Mouse (Mus musculus): ENCODE measurements around the gene Gltp.

Gltp gene

GRCm38 (mm10) chr5:114661029-114661428 is 29.8 kb downstream of the Gltp start:
- DNase-seq (ENCODE audit: extremely low spot score, low spot score), result no peak

GRCm38 (mm10) chr5:114658255-114658654 is 32.5 kb downstream of the Gltp start, which contains the start of gene Trpv4:
Trpv4 (minus strand) TSS chr5:114658421.
- DNase-seq (ENCODE audit: extremely low spot score, low spot score), result no peak

- DNase-seq (ENCODE audit: extremely low spot score, low spot score), result no peak
Observed at GRCm38 (mm10) chr5:114657426-114657825, 33.4 kb downstream of the Gltp start.

- DNase-seq (ENCODE audit: extremely low spot score, low spot score), result no peak
Observed at GRCm38 (mm10) chr5:114656305-114656704, 34.5 kb downstream of the Gltp start.

GRCm38 (mm10) chr5:114655721-114656120 is 35.1 kb downstream of the Gltp start:
- no peak for DNase-seq (ENCODE audit: extremely low spot score, low spot score)

GRCm38 (mm10) chr5:114653656-114654437 is 36.9 kb downstream of the Gltp start:
- no peak for DNase-seq (ENCODE audit: extremely low spot score, low spot score)

GRCm38 (mm10) chr5:114651449-114651848 is 39.3 kb downstream of the Gltp start:
- no peak for DNase-seq (ENCODE audit: extremely low spot score, low spot score)

GRCm38 (mm10) chr5:114651002-114651401 is 39.8 kb downstream of the Gltp start:
- DNase-seq (ENCODE audit: extremely low spot score, low spot score), result no peak

- no peak for DNase-seq (ENCODE audit: extremely low spot score, low spot score)
Observed at GRCm38 (mm10) chr5:114648728-114649311, 42.0 kb downstream of the Gltp start.

GRCm38 (mm10) chr5:114647211-114647974 is 43.4 kb downstream of the Gltp start:
- DNase-seq (ENCODE audit: extremely low spot score, low spot score), result peak; percentile 60

- no peak for DNase-seq (ENCODE audit: extremely low spot score, low spot score)
Observed at GRCm38 (mm10) chr5:114645916-114646315, 44.9 kb downstream of the Gltp start.

- DNase-seq (ENCODE audit: extremely low spot score, low spot score), result no peak
Observed at GRCm38 (mm10) chr5:114644918-114645317, 45.9 kb downstream of the Gltp start.

- DNase-seq (ENCODE audit: extremely low spot score, low spot score), result no peak
Observed at GRCm38 (mm10) chr5:114640809-114641208, 50.0 kb downstream of the Gltp start.

- no peak for DNase-seq (ENCODE audit: extremely low spot score, low spot score)
Observed at GRCm38 (mm10) chr5:114639645-114639957, 51.2 kb downstream of the Gltp start.

- peak; percentile 92 for DNase-seq (ENCODE audit: extremely low spot score, low spot score)
Observed at GRCm38 (mm10) chr5:114638769-114639644, 51.8 kb downstream of the Gltp start.

GRCm38 (mm10) chr5:114636091-114636490 is 54.7 kb downstream of the Gltp start:
- no peak for DNase-seq (ENCODE audit: extremely low spot score, low spot score)

GRCm38 (mm10) chr5:114631336-114631735 is 59.4 kb downstream of the Gltp start:
- DNase-seq (ENCODE audit: extremely low spot score, low spot score), result no peak

GRCm38 (mm10) chr5:114625590-114625989 is 65.2 kb downstream of the Gltp start:
- DNase-seq (ENCODE audit: extremely low spot score, low spot score), result peak; percentile 77

- no peak for DNase-seq (ENCODE audit: extremely low spot score, low spot score)
Observed at GRCm38 (mm10) chr5:114620305-114620704, 70.5 kb downstream of the Gltp start.
